Mouse (Mus musculus): ENCODE results near the gene Mroh3. TPM values are rescaled to one million over a fixed set of nuclear protein-coding genes. Genes with fewer than 3 reads are reported as not detected.

Mroh3 gene
- polyA plus RNA-seq, 1 experiment from 2014 or later: not detected

GRCm38 (mm10) chr1:136226626-136227025, 14.0 kb upstream of the Mroh3 start:
- H3K9me3 ChIP-seq (replicated peaks): no peaks in the 10 kb centered on the region
- H3K36me3 ChIP-seq: no peaks in the 10 kb centered on the region
- no peaks in the 10 kb centered on the region for H3K27me3 ChIP-seq (replicated peaks)
- H3K9ac ChIP-seq (replicated peaks): no peak overlapping the region
- H3K4me3 ChIP-seq (replicated peaks): no peak overlapping the region
- H3K4me2 ChIP-seq: no peak overlapping the region
- 97% methylated on average over 8 of the region's 8 CpGs for WGBS
- H3K27ac ChIP-seq (replicated peaks): no peak overlapping the region
- peaks cover 32% of the 10 kb centered on the region for H3K4me1 ChIP-seq
- ATAC-seq (ENCODE audit: low FRiP score): no peak

DNA sequence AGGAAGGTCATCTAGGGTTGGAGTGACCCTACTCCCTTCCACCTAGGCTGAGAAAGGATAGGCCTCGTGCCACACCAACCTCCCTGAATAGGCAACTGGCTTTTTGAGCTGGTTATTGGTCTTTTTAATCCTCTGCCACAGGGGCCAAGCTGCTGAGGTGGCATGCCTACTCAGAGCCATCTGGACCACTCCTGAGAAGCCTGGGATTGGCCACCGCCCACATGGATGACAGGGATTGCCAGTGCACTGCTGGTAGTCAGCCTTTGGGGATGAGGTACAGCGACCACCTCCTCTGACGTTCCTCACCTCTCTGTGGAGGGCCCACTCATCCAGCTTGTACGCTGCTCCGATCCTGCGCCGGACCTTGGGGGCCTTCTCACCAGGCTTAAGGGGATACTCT, 13.2 kb upstream of the Mroh3 start:
- no peaks in the 10 kb centered on the region for H3K9me3 ChIP-seq (replicated peaks)
- no peak overlapping the region for H3K9ac ChIP-seq (replicated peaks)
- 87% methylated on average over 8 of the region's 8 CpGs for WGBS
- no peak overlapping the region for H3K4me3 ChIP-seq (replicated peaks)
- H3K27ac ChIP-seq (replicated peaks): no peak overlapping the region
- no peak for ATAC-seq (ENCODE audit: low FRiP score)
- H3K4me2 ChIP-seq: no peak overlapping the region
- no peaks in the 10 kb centered on the region for H3K36me3 ChIP-seq
- peaks cover 26% of the 10 kb centered on the region for H3K4me1 ChIP-seq
- H3K27me3 ChIP-seq (replicated peaks): no peaks in the 10 kb centered on the region

- Histone ChIP-seq H3K9me3 (replicated peaks) (no peaks in the 10 kb centered on the region), H3K4me3 (replicated peaks) (no peak overlapping the region), H3K27ac (replicated peaks) (no peak overlapping the region), H3K4me1 (peaks cover 19% of the 10 kb centered on the region), H3K27me3 (replicated peaks) (no peaks in the 10 kb centered on the region), H3K9ac (replicated peaks) (no peak overlapping the region), H3K4me2 (no peak overlapping the region), H3K36me3 (no peaks in the 10 kb centered on the region)
- 89% methylated on average over 10 of the region's 10 CpGs for WGBS
- ATAC-seq (ENCODE audit: low FRiP score): no peak
Measured at GRCm38 (mm10) chr1:136223758-136224342, 11.2 kb upstream of the Mroh3 start.

- no peak overlapping the region for H3K27ac ChIP-seq (replicated peaks)
- no peak for ATAC-seq (ENCODE audit: low FRiP score)
Measured at GRCm38 (mm10) chr1:136222386-136222785, 9.8 kb upstream of the Mroh3 start.

GRCm38 (mm10) chr1:136220037-136220871, 7.6 kb upstream of the Mroh3 start:
- Histone ChIP-seq H3K9ac (replicated peaks) (no peak overlapping the region), H3K9me3 (replicated peaks) (no peaks in the 10 kb centered on the region), H3K4me1 (0 out of 2 replicates have a peak, but pooled peaks cover 5% of the 10 kb centered on the region), H3K4me2 (no peak overlapping the region), H3K27ac (replicated peaks) (no peak overlapping the region), H3K36me3 (no peaks in the 10 kb centered on the region), H3K27me3 (replicated peaks) (no peaks in the 10 kb centered on the region), H3K4me3 (replicated peaks) (no peak overlapping the region)
- WGBS: 87% methylated on average over 10 of the region's 10 CpGs
- no peak for ATAC-seq (ENCODE audit: low FRiP score)

More at GRCm38 (mm10) chr1:136222386-136222785, 9.8 kb upstream of the Mroh3 start:
- Histone ChIP-seq H3K9me3 (replicated peaks) (no peaks in the 10 kb centered on the region), H3K9ac (replicated peaks) (no peak overlapping the region), H3K4me3 (replicated peaks) (no peak overlapping the region), H3K36me3 (no peaks in the 10 kb centered on the region), H3K4me1 (0 out of 2 replicates have a peak, but pooled peaks cover 5% of the 10 kb centered on the region), H3K27me3 (replicated peaks) (no peaks in the 10 kb centered on the region), H3K4me2 (no peak overlapping the region)
- 87% methylated on average over 10 of the region's 10 CpGs for WGBS

DNA sequence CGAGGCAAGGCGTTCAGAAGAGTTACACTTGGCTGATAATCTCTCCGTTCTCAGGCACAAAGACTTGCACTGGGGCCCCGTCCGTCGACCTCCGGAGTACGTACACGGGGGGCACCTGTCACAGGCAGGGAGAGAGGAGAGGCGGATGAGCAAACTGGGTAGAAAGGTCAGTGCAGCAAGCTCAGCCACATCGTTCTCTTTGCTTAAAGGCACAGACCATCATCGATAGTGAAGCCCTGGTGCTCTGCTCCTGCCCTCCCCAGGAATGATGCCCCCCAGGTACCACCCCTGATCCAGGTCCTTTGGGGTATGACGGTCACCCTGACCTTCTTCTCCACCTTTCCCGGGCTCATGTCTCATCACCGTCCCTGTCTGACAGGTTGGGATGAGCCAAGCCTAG, 1.7 kb upstream of the Mroh3 start:
- no peaks in the 10 kb centered on the region for H3K4me1 ChIP-seq
- H3K9ac ChIP-seq (replicated peaks): no peak overlapping the region
- no peaks in the 10 kb centered on the region for H3K27me3 ChIP-seq (replicated peaks)
- H3K4me3 ChIP-seq (replicated peaks): no peak overlapping the region
- no peaks in the 10 kb centered on the region for H3K36me3 ChIP-seq
- WGBS: 80% methylated on average over 15 of the region's 15 CpGs
- no peak overlapping the region for H3K4me2 ChIP-seq
- ATAC-seq (ENCODE audit: low FRiP score): no peak
- no peak overlapping the region for H3K27ac ChIP-seq (replicated peaks)
- no peaks in the 10 kb centered on the region for H3K9me3 ChIP-seq (replicated peaks)

- Histone ChIP-seq H3K9me3 (replicated peaks) (no peaks in the 10 kb centered on the region), H3K36me3 (no peaks in the 10 kb centered on the region), H3K4me2 (no peak overlapping the region), H3K27me3 (replicated peaks) (no peaks in the 10 kb centered on the region), H3K27ac (replicated peaks) (no peak overlapping the region), H3K9ac (replicated peaks) (no peak overlapping the region), H3K4me3 (replicated peaks) (no peak overlapping the region), H3K4me1 (no peaks in the 10 kb centered on the region)
- WGBS: 93% methylated on average over 5 of the region's 5 CpGs
- no peak for ATAC-seq (ENCODE audit: low FRiP score)
Measured at GRCm38 (mm10) chr1:136190033-136190432, 22.6 kb downstream of the Mroh3 start.

GRCm38 (mm10) chr1:136179511-136180001, 33.1 kb downstream of the Mroh3 start:
- Histone ChIP-seq H3K4me2 (no peak overlapping the region), H3K9me3 (replicated peaks) (no peaks in the 10 kb centered on the region), H3K4me3 (replicated peaks) (no peak overlapping the region), H3K27me3 (replicated peaks) (no peaks in the 10 kb centered on the region), H3K36me3 (peaks cover 19% of the 10 kb centered on the region), H3K9ac (replicated peaks) (no peak overlapping the region), H3K4me1 (no peaks in the 10 kb centered on the region), H3K27ac (replicated peaks) (no peak overlapping the region)
- WGBS: 57% methylated on average over 2 of the region's 2 CpGs
- ATAC-seq (ENCODE audit: low FRiP score): no peak

GRCm38 (mm10) chr1:136178741-136179140, 33.9 kb downstream of the Mroh3 start:
- 62% methylated on average over 6 of the region's 6 CpGs for WGBS

GRCm38 (mm10) chr1:136177085-136177484, 35.5 kb downstream of the Mroh3 start:
- WGBS: 81% methylated on average over 2 of the region's 2 CpGs
- Histone ChIP-seq H3K4me1 (peaks cover 10% of the 10 kb centered on the region), H3K9ac (replicated peaks) (no peak overlapping the region), H3K9me3 (replicated peaks) (no peaks in the 10 kb centered on the region), H3K27me3 (replicated peaks) (no peaks in the 10 kb centered on the region), H3K36me3 (peaks cover 36% of the 10 kb centered on the region), H3K27ac (replicated peaks) (no peak overlapping the region), H3K4me2 (no peak overlapping the region), H3K4me3 (replicated peaks) (no peak overlapping the region)
- no peak for ATAC-seq (ENCODE audit: low FRiP score)

More at GRCm38 (mm10) chr1:136178741-136179140, 33.9 kb downstream of the Mroh3 start:
- Histone ChIP-seq H3K4me2 (no peak overlapping the region), H3K9me3 (replicated peaks) (no peaks in the 10 kb centered on the region), H3K4me3 (replicated peaks) (no peak overlapping the region), H3K27ac (replicated peaks) (no peak overlapping the region), H3K27me3 (replicated peaks) (no peaks in the 10 kb centered on the region), H3K4me1 (peaks cover 8% of the 10 kb centered on the region), H3K36me3 (peaks cover 23% of the 10 kb centered on the region), H3K9ac (replicated peaks) (no peak overlapping the region)
- no peak for ATAC-seq (ENCODE audit: low FRiP score)

GRCm38 (mm10) chr1:136175183-136175582, 37.4 kb downstream of the Mroh3 start:
- no peaks in the 10 kb centered on the region for H3K9me3 ChIP-seq (replicated peaks)
- no peaks in the 10 kb centered on the region for H3K27me3 ChIP-seq (replicated peaks)
- no peak overlapping the region for H3K27ac ChIP-seq (replicated peaks)
- no peak overlapping the region for H3K9ac ChIP-seq (replicated peaks)
- H3K4me1 ChIP-seq: peaks cover 10% of the 10 kb centered on the region
- no peak overlapping the region for H3K4me2 ChIP-seq
- H3K4me3 ChIP-seq (replicated peaks): no peak overlapping the region
- WGBS: 32% methylated on average over 6 of the region's 6 CpGs
- peaks cover 51% of the 10 kb centered on the region for H3K36me3 ChIP-seq
- no peak for ATAC-seq (ENCODE audit: low FRiP score)

GRCm38 (mm10) chr1:136174101-136174606, 38.5 kb downstream of the Mroh3 start:
- ATAC-seq (ENCODE audit: low FRiP score): peak; percentile 36; the same call in 1 of the 2 replicates
- Histone ChIP-seq H3K27ac (replicated peaks) (0 out of 2 replicates have a peak overlapping the region, but pooled peaks have one; percentile 4), H3K9ac (replicated peaks) (no peak overlapping the region), H3K4me3 (replicated peaks) (no peak overlapping the region), H3K9me3 (replicated peaks) (no peaks in the 10 kb centered on the region), H3K27me3 (replicated peaks) (no peaks in the 10 kb centered on the region), H3K4me1 (peaks cover 10% of the 10 kb centered on the region), H3K36me3 (peaks cover 54% of the 10 kb centered on the region), H3K4me2 (no peak overlapping the region)
- 14% methylated on average over 13 of the region's 13 CpGs for WGBS

Measured in neural tube, embryonic 15.5 days (tissue).